Mouse (Mus musculus): ENCODE data around the gene Rsad2.

Rsad2 gene

GRCm38 (mm10) chr12:26401254-26401653, 55.0 kb downstream of the Rsad2 start:
- no peak for DNase-seq (ENCODE audit: low spot score)

GRCm38 (mm10) chr12:26400762-26401161, 55.5 kb downstream of the Rsad2 start:
- no peak for DNase-seq (ENCODE audit: low spot score)

DNA sequence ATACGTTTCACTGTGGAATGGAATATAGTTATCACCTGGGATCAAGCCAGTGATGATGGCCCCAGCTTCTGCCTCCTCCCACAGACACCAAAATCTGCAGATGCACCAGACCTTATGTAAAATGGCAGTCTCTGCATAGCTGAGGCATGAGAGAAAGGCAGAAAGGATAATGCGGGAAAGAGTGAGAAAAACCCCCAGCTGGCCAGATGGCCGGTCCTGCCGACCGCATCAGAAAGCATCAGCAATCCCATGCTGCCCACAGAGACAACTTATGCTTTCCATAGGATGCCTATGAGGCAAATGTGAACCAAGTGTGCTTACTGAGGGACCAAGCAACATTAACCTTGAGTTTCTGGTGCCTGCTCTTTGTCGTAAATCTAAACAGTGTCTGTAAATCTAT, 56.9 kb downstream of the Rsad2 start:
- no peak for DNase-seq (ENCODE audit: low spot score)

GRCm38 (mm10) chr12:26398597-26398996, 57.7 kb downstream of the Rsad2 start:
- no peak for DNase-seq (ENCODE audit: low spot score)

- DNase-seq (ENCODE audit: low spot score) = no peak
Observed at GRCm38 (mm10) chr12:26394485-26395470, 61.5 kb downstream of the Rsad2 start.

- DNase-seq (ENCODE audit: low spot score) = no peak
Observed at GRCm38 (mm10) chr12:26393291-26393690, 63.0 kb downstream of the Rsad2 start.
